ENCODE assay signal across 8 mouse cellular contexts in the genomic region with DNA sequence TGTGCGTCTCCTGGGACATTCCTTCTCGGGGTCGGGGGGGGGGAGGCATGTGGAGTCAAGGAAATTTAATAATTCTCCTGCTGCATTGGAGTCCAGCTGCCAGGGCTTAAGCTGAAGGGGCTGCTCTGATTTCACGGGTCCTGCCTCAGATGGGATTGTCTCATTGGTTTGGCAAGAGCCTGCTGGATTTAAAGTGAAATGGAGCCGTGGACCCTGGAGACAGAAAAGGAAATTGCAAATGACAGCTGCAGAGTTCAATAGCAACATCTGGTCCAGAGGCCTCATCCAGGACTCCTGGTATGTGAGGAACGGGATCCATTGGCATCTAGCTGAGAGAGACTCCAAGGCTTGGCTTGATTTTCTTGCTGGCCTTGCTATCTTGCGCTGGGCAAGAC.
DNase-seq lines count a peak whose midpoint lies in the region; ATAC-seq lines count a peak whose summit lies in the region.

No protein-coding gene starts in this region.

- WGBS in forebrain, embryonic 10.5 days, result 37% methylated on average over 7 of the region's 7 CpGs
- 51% methylated on average over 7 of the region's 7 CpGs for WGBS in forebrain, embryonic 12.5 days
- WGBS in forebrain, embryonic 15.5 days, result 47% methylated on average over 7 of the region's 7 CpGs
- WGBS in hindbrain, embryonic 12.5 days, result 32% methylated on average over 7 of the region's 7 CpGs
- WGBS in midbrain, embryonic 15.5 days, result 15% methylated on average over 7 of the region's 7 CpGs
- 56% methylated on average over 7 of the region's 7 CpGs for WGBS in liver, embryonic 12.5 days (ENCODE audit: insufficient replicate concordance)

- H3K27me3 ChIP-seq in forebrain, embryonic 10.5 days (ENCODE audit: poor library complexity, severe bottlenecking), result no peaks in the 10 kb centered on the region
- no peaks in the 10 kb centered on the region for H3K27me3 ChIP-seq in forebrain, embryonic 12.5 days
- no peaks in the 10 kb centered on the region for H3K27me3 ChIP-seq in forebrain, embryonic 15.5 days
- no peaks in the 10 kb centered on the region for H3K27me3 ChIP-seq in hindbrain, embryonic 12.5 days
- no peaks in the 10 kb centered on the region for H3K27me3 ChIP-seq in midbrain, embryonic 15.5 days (replicated peaks)
- no peaks in the 10 kb centered on the region for H3K27me3 ChIP-seq in liver, embryonic 12.5 days (replicated peaks)

- H3K36me3 ChIP-seq in forebrain, embryonic 10.5 days (replicated peaks), result no peaks in the 10 kb centered on the region
- H3K36me3 ChIP-seq in forebrain, embryonic 12.5 days (replicated peaks), result no peaks in the 10 kb centered on the region
- H3K36me3 ChIP-seq in forebrain, embryonic 15.5 days, result no peaks in the 10 kb centered on the region
- H3K36me3 ChIP-seq in hindbrain, embryonic 12.5 days, result no peaks in the 10 kb centered on the region
- H3K36me3 ChIP-seq in midbrain, embryonic 15.5 days (replicated peaks), result no peaks in the 10 kb centered on the region
- no peaks in the 10 kb centered on the region for H3K36me3 ChIP-seq in liver, embryonic 12.5 days

- no peak overlapping the region for H3K4me3 ChIP-seq in forebrain, embryonic 10.5 days
- no peak overlapping the region for H3K4me3 ChIP-seq in forebrain, embryonic 12.5 days (replicated peaks)
- no peak overlapping the region for H3K4me3 ChIP-seq in forebrain, embryonic 15.5 days
- H3K4me3 ChIP-seq in hindbrain, embryonic 12.5 days, result no peak overlapping the region
- no peak overlapping the region for H3K4me3 ChIP-seq in midbrain, embryonic 15.5 days
- no peak overlapping the region for H3K4me3 ChIP-seq in liver, embryonic 12.5 days

- no peak overlapping the region for H3K9ac ChIP-seq in forebrain, embryonic 12.5 days
- no peak overlapping the region for H3K9ac ChIP-seq in forebrain, embryonic 15.5 days (replicated peaks)
- no peak overlapping the region for H3K9ac ChIP-seq in hindbrain, embryonic 12.5 days
- H3K9ac ChIP-seq in midbrain, embryonic 15.5 days, result no peak overlapping the region
- no peak overlapping the region for H3K9ac ChIP-seq in liver, embryonic 12.5 days

- H3K27ac ChIP-seq in forebrain, embryonic 10.5 days, result peak overlapping the region; percentile 67
- H3K27ac ChIP-seq in forebrain, embryonic 12.5 days, result no peak overlapping the region
- H3K27ac ChIP-seq in forebrain, embryonic 15.5 days (replicated peaks), result 0 out of 2 replicates have a peak overlapping the region, but pooled peaks have one; percentile 31
- peak overlapping the region; percentile 35 for H3K27ac ChIP-seq in hindbrain, embryonic 12.5 days
- H3K27ac ChIP-seq in midbrain, embryonic 15.5 days, result peak overlapping the region; percentile 43; the same call in 1 of the 2 replicates
- no peak overlapping the region for H3K27ac ChIP-seq in liver, embryonic 12.5 days

- peak; percentile 54 for DNase-seq in forebrain, embryonic 10.5 days (ENCODE audit: extremely low spot score, low spot score)
- no peak for DNase-seq in thymus, postnatal 25 days
- no peak for DNase-seq in layer of hippocampus, adult 9-10 months (ENCODE audit: low spot score)

- H3K4me1 ChIP-seq in forebrain, embryonic 10.5 days, result peaks cover 37% of the 10 kb centered on the region
- H3K4me1 ChIP-seq in forebrain, embryonic 12.5 days, result peaks cover 21% of the 10 kb centered on the region; the same call in 1 of the 2 replicates
- peaks cover 10% of the 10 kb centered on the region for H3K4me1 ChIP-seq in forebrain, embryonic 15.5 days
- peaks cover 21% of the 10 kb centered on the region for H3K4me1 ChIP-seq in hindbrain, embryonic 12.5 days
- peaks cover 10% of the 10 kb centered on the region for H3K4me1 ChIP-seq in midbrain, embryonic 15.5 days
- no peaks in the 10 kb centered on the region for H3K4me1 ChIP-seq in liver, embryonic 12.5 days

- no peaks in the 10 kb centered on the region for H3K9me3 ChIP-seq in forebrain, embryonic 10.5 days
- no peaks in the 10 kb centered on the region for H3K9me3 ChIP-seq in forebrain, embryonic 12.5 days
- H3K9me3 ChIP-seq in forebrain, embryonic 15.5 days, result no peaks in the 10 kb centered on the region
- H3K9me3 ChIP-seq in hindbrain, embryonic 12.5 days (replicated peaks), result no peaks in the 10 kb centered on the region
- no peaks in the 10 kb centered on the region for H3K9me3 ChIP-seq in midbrain, embryonic 15.5 days
- H3K9me3 ChIP-seq in liver, embryonic 12.5 days (replicated peaks), result no peaks in the 10 kb centered on the region

- H3K4me2 ChIP-seq in forebrain, embryonic 12.5 days, result no peak overlapping the region
- no peak overlapping the region for H3K4me2 ChIP-seq in forebrain, embryonic 15.5 days (replicated peaks)
- 0 out of 2 replicates have a peak overlapping the region, but pooled peaks have one; percentile 13 for H3K4me2 ChIP-seq in hindbrain, embryonic 12.5 days (replicated peaks)
- H3K4me2 ChIP-seq in midbrain, embryonic 15.5 days, result no peak overlapping the region; the same call in 1 of the 2 replicates
- H3K4me2 ChIP-seq in liver, embryonic 12.5 days, result no peak overlapping the region

- no peak for ATAC-seq in forebrain, embryonic 12.5 days (ENCODE audit: low FRiP score)
- no peak for ATAC-seq in forebrain, embryonic 15.5 days (replicated peaks)
- ATAC-seq in hindbrain, embryonic 12.5 days (ENCODE audit: low FRiP score), result peak; percentile 66; the same call in 1 of the 2 replicates
- no peak; the same call in 1 of the 2 replicates for ATAC-seq in midbrain, embryonic 15.5 days (replicated peaks)
- ATAC-seq in liver, embryonic 12.5 days, result no peak

Comparison
In these comparisons a context has a peak if more than half of its experiments do, and no peak if none do; other contexts are left out.
1. H3K27ac ChIP-seq: peak in forebrain, embryonic 10.5 days (single experiment), forebrain, embryonic 15.5 days (single experiment), hindbrain, embryonic 12.5 days (single experiment) and midbrain, embryonic 15.5 days (single experiment); none in forebrain, embryonic 12.5 days (single experiment) and liver, embryonic 12.5 days (single experiment).